Mouse (Mus musculus) embryo, embryonic 9.5 days (tissue): ENCODE results near the gene Pnkd.

Experiments used
- DNase-seq: peaks from one replicate; pipeline ENCODE4 v3.0.0-alpha.2; 2017; ENCODE audit errors: extremely low spot score

Pnkd gene

GRCm38 (mm10) chr1:74359952-74360517, 75.3 kb downstream of the Pnkd start:
- DNase-seq = no peak

- DNase-seq = peak; percentile 70
Measured at GRCm38 (mm10) chr1:74361812-74362211, 77.1 kb downstream of the Pnkd start, which contains the start of gene Catip. Gene Catip (plus strand): TSS chr1:74362108.

GRCm38 (mm10) chr1:74362325-74363229, 77.8 kb downstream of the Pnkd start:
- DNase-seq = no peak

- no peak for DNase-seq
Measured at GRCm38 (mm10) chr1:74363437-74363836, 78.7 kb downstream of the Pnkd start.

GRCm38 (mm10) chr1:74364270-74364669, 79.5 kb downstream of the Pnkd start:
- DNase-seq = no peak

GRCm38 (mm10) chr1:74367886-74368645, 83.3 kb downstream of the Pnkd start:
- peak; percentile 49 for DNase-seq

GRCm38 (mm10) chr1:74370040-74370439, 85.3 kb downstream of the Pnkd start:
- DNase-seq = no peak

- DNase-seq = no peak
Measured at GRCm38 (mm10) chr1:74373372-74373771, 88.6 kb downstream of the Pnkd start.

- no peak for DNase-seq
Measured at GRCm38 (mm10) chr1:74374980-74375379, 90.2 kb downstream of the Pnkd start, which contains the start of gene Slc11a1. Gene Slc11a1 (plus strand): TSS chr1:74375195.

GRCm38 (mm10) chr1:74375561-74375960, 90.8 kb downstream of the Pnkd start:
- DNase-seq = no peak

GRCm38 (mm10) chr1:74376396-74376795, 91.7 kb downstream of the Pnkd start:
- DNase-seq = no peak

GRCm38 (mm10) chr1:74379058-74379504, 94.4 kb downstream of the Pnkd start:
- DNase-seq = no peak

- DNase-seq = no peak
Measured at GRCm38 (mm10) chr1:74380484-74380883, 95.8 kb downstream of the Pnkd start.

GRCm38 (mm10) chr1:74381588-74382021, 96.9 kb downstream of the Pnkd start:
- DNase-seq = no peak

GRCm38 (mm10) chr1:74383385-74383784, 98.7 kb downstream of the Pnkd start:
- DNase-seq = no peak

GRCm38 (mm10) chr1:74384525-74384924, 99.8 kb downstream of the Pnkd start:
- DNase-seq = no peak

GRCm38 (mm10) chr1:74385064-74385463, 100.3 kb downstream of the Pnkd start:
- no peak for DNase-seq

GRCm38 (mm10) chr1:74385531-74385930, 100.8 kb downstream of the Pnkd start:
- DNase-seq = no peak

GRCm38 (mm10) chr1:74386363-74386713, 101.6 kb downstream of the Pnkd start:
- DNase-seq = no peak

- DNase-seq = peak; percentile 97
Measured at GRCm38 (mm10) chr1:74386714-74387385, 102.1 kb downstream of the Pnkd start.

- DNase-seq = no peak
Measured at GRCm38 (mm10) chr1:74387386-74387988, 102.8 kb downstream of the Pnkd start.
